ENCODE assay signal across 34 mouse cellular contexts in genomic region chr17:57108040-57108665, GRCm38 (mm10). TPM values are rescaled to one million over a fixed set of nuclear protein-coding genes. Genes with fewer than 3 reads are reported as not detected.
"Had no signal": no experiment of that assay in that cellular context is flagged by ENCODE, and none has a peak within 500 bp of the region (broad histone marks: within the 10 kb centered on the region; RNA-seq: fewer than 3 reads in every experiment).

No protein-coding gene starts in this region.

- H3K27ac ChIP-seq: heart, adult 2 months; heart, embryonic 13.5 days; heart, embryonic 15.5 days; hindbrain, embryonic 13.5 days; hindbrain, embryonic 15.5 days; hindbrain, postnatal 0 days; kidney, embryonic 15.5 days; kidney, postnatal 0 days; limb, embryonic 13.5 days; limb, embryonic 15.5 days had no signal

- ATAC-seq: hindbrain, postnatal 0 days; intestine, embryonic 16.5 days had no signal

- H3K9me3 ChIP-seq: heart, embryonic 13.5 days; heart, embryonic 15.5 days; hindbrain, embryonic 13.5 days; hindbrain, embryonic 15.5 days; kidney, embryonic 15.5 days; limb, embryonic 13.5 days; limb, embryonic 15.5 days had no signal

- H3K9ac ChIP-seq: heart, embryonic 13.5 days; heart, embryonic 15.5 days; hindbrain, embryonic 13.5 days; hindbrain, embryonic 15.5 days; kidney, embryonic 15.5 days; limb, embryonic 13.5 days; limb, embryonic 15.5 days had no signal

- H3K36me3 ChIP-seq: heart, embryonic 13.5 days; heart, embryonic 15.5 days; hindbrain, embryonic 13.5 days; hindbrain, embryonic 15.5 days; kidney, embryonic 15.5 days; limb, embryonic 15.5 days had no signal

- DNase-seq: gastrocnemius, postnatal 14 days; gastrocnemius, postnatal 36 days; heart, adult 11 months; heart, adult 2 months; heart, postnatal 14 days; heart, postnatal 36 days; kidney, adult 11 months; kidney, adult 2 months; kidney, adult 9 months; kidney, postnatal 14 days; kidney, postnatal 36 days; layer of hippocampus, adult 9-11 months; layer of hippocampus, postnatal 36 days; left cerebral cortex, postnatal 4 days had no signal

- H3K27me3 ChIP-seq: heart, embryonic 15.5 days; hindbrain, embryonic 13.5 days; hindbrain, embryonic 15.5 days; kidney, embryonic 15.5 days; limb, embryonic 13.5 days; limb, embryonic 15.5 days had no signal

- H3K4me3 ChIP-seq: heart, adult 2 months; heart, embryonic 13.5 days; heart, embryonic 15.5 days; hindbrain, embryonic 13.5 days; hindbrain, embryonic 15.5 days; kidney, embryonic 15.5 days; limb, embryonic 13.5 days; limb, embryonic 15.5 days had no signal

- H3K4me2 ChIP-seq: heart, embryonic 11.5 days; heart, embryonic 13.5 days; heart, embryonic 15.5 days; hindbrain, embryonic 13.5 days; hindbrain, embryonic 15.5 days; limb, embryonic 15.5 days had no signal

RNA-seq across cellular contexts. Expression of gene Cd70, which starts 41.4 kb away (rescaled TPM):
- total RNA-seq: gastrocnemius, adult 18-20 months; gastrocnemius, postnatal 14 days; gastrocnemius, postnatal 36 days; heart, adult 2 months; heart, postnatal 14 days; heart, postnatal 36 days; hematopoietic stem cell, adult 5-6 weeks; left cerebral cortex, adult 18-20 months; left cerebral cortex, postnatal 10 days; left cerebral cortex, postnatal 4 days; liver, adult 2 months had no signal
- polyA plus RNA-seq: gonadal fat pad, adult 2 months; heart, adult 2 months; heart, embryonic 11.5 days; heart, embryonic 13.5 days; heart, embryonic 15.5 days; heart, postnatal 0 days; intestine, embryonic 14.5 days; intestine, embryonic 16.5 days; kidney, postnatal 0 days; limb, embryonic 11.5 days; limb, embryonic 13.5 days; limb, embryonic 15.5 days; liver, adult 2 months had no signal
